ENCODE assay signal across 8 mouse cellular contexts in the genomic region with DNA sequence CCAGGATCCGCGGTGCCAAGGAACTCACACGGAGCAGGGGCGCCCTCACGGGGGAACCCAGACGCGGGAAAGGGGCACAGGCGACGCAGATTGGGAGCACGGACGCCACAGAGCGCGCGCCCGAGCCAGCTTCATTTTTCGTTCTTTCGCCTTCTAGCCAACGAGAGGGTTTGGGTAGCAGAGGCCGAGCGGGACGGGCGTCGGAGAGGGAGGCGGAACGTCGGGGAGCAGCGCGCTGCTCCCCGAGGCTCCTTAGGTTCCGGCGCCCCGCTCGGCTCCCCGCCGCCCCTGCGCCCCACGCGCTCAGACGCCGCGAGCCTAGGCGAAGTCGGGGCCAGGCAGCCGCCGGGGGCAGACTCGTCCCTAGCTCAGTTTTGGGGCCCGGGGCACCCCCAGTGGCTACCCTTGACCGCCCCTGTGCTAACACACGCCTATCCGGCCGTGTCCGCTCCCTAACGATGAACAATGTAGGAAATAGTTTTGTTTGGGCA. TPM values are rescaled to one million over a fixed set of nuclear protein-coding genes. Genes with fewer than 3 reads are reported as not detected.
DNase-seq lines count a peak whose midpoint lies in the region; ATAC-seq and TF ChIP-seq lines count a peak whose summit lies in the region.

No protein-coding gene starts in this region.

- TF ChIP-seq CTCF in layer of hippocampus, adult 2 months (conservative IDR thresholded peaks at IDR 0.05) = no peak

- H3K4me3 ChIP-seq in layer of hippocampus, adult 2 months = no peak overlapping the region

- no peak overlapping the region for H3K27ac ChIP-seq in layer of hippocampus, adult 2 months

- intact Hi-C loops in gastrocnemius, postnatal 14 days (cut with DNase I; ENCODE audit: low total_unique reads) = no loop called here
- intact Hi-C loops in heart, postnatal 10 days (cut with DNase I) = no loop called here

- peak; percentile 27; the same call in 1 of the 2 replicates for ATAC-seq in megakaryocyte progenitor cell, adult 5-6 weeks (replicated peaks; ENCODE audit: poor library complexity)

- DNase-seq in gastrocnemius, postnatal 14 days = peak; percentile 58
- no peak for DNase-seq in gastrocnemius, postnatal 25 days
- peak; percentile 35 for DNase-seq in R1 (ENCODE audit: low read depth, low spot score)
- peak; percentile 35 to 53 for DNase-seq in heart, postnatal 10 days
- no peak for DNase-seq in layer of hippocampus, adult 11-12 months (ENCODE audit: low spot score)
- no peak for DNase-seq in layer of hippocampus, adult 2 months (ENCODE audit: low spot score in 2 of 2)
- DNase-seq in layer of hippocampus, postnatal 36 days = no peak

RNA-seq across cellular contexts. Expression of gene Igf2, which starts 2.6 kb away (rescaled TPM):
- 1,000 to 10,000 TPM; 2,828 to 3,358 TPM for total RNA-seq in gastrocnemius, postnatal 14 days (2021)
- 100 to 1,000 TPM; 251 to 313 TPM for total RNA-seq in gastrocnemius, postnatal 25 days (2021)
- 100 to 1,000 TPM; 765 to 826 TPM for total RNA-seq in heart, postnatal 10 days (2021)
- not detected in 2 replicates for total RNA-seq in megakaryocyte progenitor cell, adult 5-6 weeks (2015)
- total RNA-seq in megakaryocyte progenitor cell, adult 5-6 weeks (2017) = not detected in 2 replicates
- 10 to 100 TPM; 45.8 to 68.2 TPM for total RNA-seq in layer of hippocampus, adult 2 months (2021)
- 100 to 1,000 TPM in 1 of 2 experiments, 10 to 100 TPM in 1; 61.7 to 106 TPM for total RNA-seq in layer of hippocampus, postnatal 36 days (2021)

RNA-seq across cellular contexts. Expression of gene Gm49394, which starts 5.8 kb away (rescaled TPM):
- under 1 TPM; 0.22 to 0.86 TPM for total RNA-seq in gastrocnemius, postnatal 14 days (2021)
- total RNA-seq in gastrocnemius, postnatal 25 days (2021) = under 1 TPM in 1 of 2 experiments, not detected in 1; 0.08 TPM
- not detected for total RNA-seq in heart, postnatal 10 days (2021)
- not detected in 2 replicates for total RNA-seq in megakaryocyte progenitor cell, adult 5-6 weeks (2015)
- total RNA-seq in megakaryocyte progenitor cell, adult 5-6 weeks (2017) = not detected in 2 replicates
- not detected for total RNA-seq in layer of hippocampus, adult 2 months (2021)
- under 1 TPM in 1 of 2 experiments, not detected in 1; 0.32 TPM for total RNA-seq in layer of hippocampus, postnatal 36 days (2021)

Comparison
In these comparisons a context has a peak if more than half of its experiments do, and no peak if none do; other contexts are left out.
1. DNase-seq: peak in gastrocnemius, postnatal 14 days (single experiment), R1 (single experiment) and heart, postnatal 10 days (2 of 2); none in gastrocnemius, postnatal 25 days (single experiment), layer of hippocampus, adult 11-12 months (single experiment), layer of hippocampus, adult 2 months (0 of 2) and layer of hippocampus, postnatal 36 days (0 of 2).
2. RNA of gene Igf2, which starts 2.6 kb away (total RNA-seq): 2,828 to 3,358 TPM in gastrocnemius, postnatal 14 days, 765 to 826 TPM in heart, postnatal 10 days, 251 to 313 TPM in gastrocnemius, postnatal 25 days, 61.7 to 106 TPM in layer of hippocampus, postnatal 36 days and 45.8 to 68.2 TPM in layer of hippocampus, adult 2 months; not detected in megakaryocyte progenitor cell, adult 5-6 weeks; every median in the first group is over 10 times any median in the second.